Mouse (Mus musculus): ENCODE measurements around the gene Dnah6.

- no peak for TF ChIP-seq CTCF (IDR thresholded peaks at IDR 0.05; ENCODE audit: low read depth)
- TF ChIP-seq EP300 (IDR thresholded peaks at IDR 0.05; ENCODE audit: low read depth), result no peak
Observed at GRCm38 (mm10) chr6:73162958-73163357, 58.5 kb downstream of the Dnah6 start.
